Mouse (Mus musculus) monocyte, adult 2 months (primary cell): ENCODE measurements around the gene Klf16.

Source experiments
- DNase-seq, 2 experiments: peaks; one replicate each; pipeline ENCODE4 v3.0.0; 2022; ENCODE audit warnings: low spot score in 2 of 2, low read depth in 1 of 2

The Klf16 gene

GRCm38 (mm10) chr10:80575925-80576324, 1.2 kb downstream of the Klf16 start:
- DNase-seq = no peak

GRCm38 (mm10) chr10:80574896-80575295, 2.2 kb downstream of the Klf16 start:
- DNase-seq = no peak

- DNase-seq = no peak
Measured at GRCm38 (mm10) chr10:80573944-80574343, 3.2 kb downstream of the Klf16 start.

- no peak for DNase-seq
Measured at GRCm38 (mm10) chr10:80572477-80572876, 4.6 kb downstream of the Klf16 start.

GRCm38 (mm10) chr10:80570871-80571836, 6.0 kb downstream of the Klf16 start:
- DNase-seq = no peak

- no peak for DNase-seq
Measured at GRCm38 (mm10) chr10:80570419-80570818, 6.7 kb downstream of the Klf16 start.

GRCm38 (mm10) chr10:80569664-80570066, 7.5 kb downstream of the Klf16 start:
- DNase-seq = peak in 1 of 2 experiments; percentile 68

- no peak for DNase-seq
Measured at GRCm38 (mm10) chr10:80568876-80569275, 8.2 kb downstream of the Klf16 start.

- DNase-seq = peak in 1 of 2 experiments; percentile 76
Measured at GRCm38 (mm10) chr10:80566375-80567092, 10.6 kb downstream of the Klf16 start.

- peak; percentile 86 to 89 for DNase-seq
Measured at GRCm38 (mm10) chr10:80561116-80561944, 15.8 kb downstream of the Klf16 start, which contains the start of gene Rexo1. Gene Rexo1, minus strand, starts transcription at chr10:80561560.

GRCm38 (mm10) chr10:80560621-80561020, 16.5 kb downstream of the Klf16 start:
- DNase-seq = no peak

GRCm38 (mm10) chr10:80559431-80559830, 17.7 kb downstream of the Klf16 start:
- DNase-seq = no peak

GRCm38 (mm10) chr10:80557346-80557965, 19.7 kb downstream of the Klf16 start:
- peak in 1 of 2 experiments; percentile 64 for DNase-seq

- DNase-seq = no peak
Measured at GRCm38 (mm10) chr10:80553997-80554396, 23.1 kb downstream of the Klf16 start.

- DNase-seq = no peak
Measured at GRCm38 (mm10) chr10:80553575-80553974, 23.5 kb downstream of the Klf16 start.

GRCm38 (mm10) chr10:80552364-80552763, 24.8 kb downstream of the Klf16 start:
- DNase-seq = no peak

GRCm38 (mm10) chr10:80549279-80549678, 27.8 kb downstream of the Klf16 start:
- DNase-seq = no peak

- DNase-seq = peak in 1 of 2 experiments; percentile 33
Measured at GRCm38 (mm10) chr10:80548428-80549006, 28.6 kb downstream of the Klf16 start.

- DNase-seq = no peak
Measured at GRCm38 (mm10) chr10:80547539-80547938, 29.6 kb downstream of the Klf16 start.

GRCm38 (mm10) chr10:80546945-80547344, 30.2 kb downstream of the Klf16 start:
- DNase-seq = no peak
